Mouse (Mus musculus) gastrocnemius, postnatal 36 days (tissue): ENCODE measurements around the gene Htr2b. TPM values are rescaled to one million over a fixed set of nuclear protein-coding genes. Genes with fewer than 3 reads are reported as not detected.

Source experiments
- DNase-seq, 2 experiments: peaks; one replicate each; pipeline ENCODE4 v3.0.0; 2022
- intact Hi-C: fragments of 180-260 bp; cut with DNase I; formaldehyde crosslinking; loops from one replicate; pipeline ENCODE4 v1.15.1; 2025
- total RNA-seq, 2 experiments: library from RNA; stranded (reverse); gene quantifications; 2 replicates each; pipeline ENCODE4 v1.2.3; 2021

Htr2b gene
- total RNA-seq, 2 experiments from 2014 or later, result 0.15 TPM; not detected in 1

- intact Hi-C loops, result no loop called here
- DNase-seq, result no peak
Observed at GRCm38 (mm10) chr1:86114141-86114540, 2.4 kb upstream of the Htr2b start.

- intact Hi-C loops, result no loop called here
- no peak for DNase-seq
Observed at GRCm38 (mm10) chr1:86105054-86105453, 6.7 kb downstream of the Htr2b start.

- intact Hi-C loops, result loop anchor here (5.0 kb wide), 1 partner anchor 33 kb away; no protein-coding TSS in a partner anchor
Observed at GRCm38 (mm10) chr1:86094413-86094812, 17.4 kb downstream of the Htr2b start.

DNA sequence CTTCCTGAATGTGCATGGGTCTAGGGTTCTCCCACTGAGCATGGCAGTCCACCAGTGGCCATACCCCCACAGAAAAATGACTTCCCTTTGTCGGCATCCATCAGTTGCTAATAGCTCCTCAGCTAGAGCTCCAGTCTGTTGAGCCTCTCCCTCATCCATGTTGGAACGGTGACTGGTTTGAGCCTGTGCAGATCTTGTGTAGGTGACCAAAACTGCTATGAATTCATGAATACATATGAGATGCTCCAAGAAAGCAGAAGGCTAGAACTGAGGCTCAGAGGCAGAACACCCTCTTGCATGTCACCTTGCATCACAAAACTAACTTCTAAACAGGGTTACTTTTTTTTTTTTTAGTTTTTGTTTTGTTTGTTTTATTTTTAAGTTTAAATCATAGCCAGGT, 35.2 kb downstream of the Htr2b start:
- intact Hi-C loops, result loop anchor here (5.0 kb wide), 1 partner anchor 56 kb away; the partner anchor contains the start of gene Gm21972

More at GRCm38 (mm10) chr1:86094413-86094812, 17.4 kb downstream of the Htr2b start:
- no peak for DNase-seq

GRCm38 (mm10) chr1:86064271-86064991, 47.3 kb downstream of the Htr2b start, which contains the start of gene Psmd1:
TSS of gene Psmd1 (plus strand) at chr1:86064387.
- peak; percentile 80 to 89 for DNase-seq
- intact Hi-C loops, result no loop called here

More for the DNA sequence above, 35.2 kb downstream of the Htr2b start:
- DNase-seq, result no peak

GRCm38 (mm10) chr1:86062523-86062922, 49.2 kb downstream of the Htr2b start:
- intact Hi-C loops, result no loop called here
- DNase-seq, result no peak

- intact Hi-C loops, result no loop called here
- peak; percentile 81 to 89 for DNase-seq
Observed at GRCm38 (mm10) chr1:86058856-86059769, 52.7 kb downstream of the Htr2b start.

GRCm38 (mm10) chr1:86056284-86056683, 55.5 kb downstream of the Htr2b start:
- no peak for DNase-seq
- intact Hi-C loops, result no loop called here

DNA sequence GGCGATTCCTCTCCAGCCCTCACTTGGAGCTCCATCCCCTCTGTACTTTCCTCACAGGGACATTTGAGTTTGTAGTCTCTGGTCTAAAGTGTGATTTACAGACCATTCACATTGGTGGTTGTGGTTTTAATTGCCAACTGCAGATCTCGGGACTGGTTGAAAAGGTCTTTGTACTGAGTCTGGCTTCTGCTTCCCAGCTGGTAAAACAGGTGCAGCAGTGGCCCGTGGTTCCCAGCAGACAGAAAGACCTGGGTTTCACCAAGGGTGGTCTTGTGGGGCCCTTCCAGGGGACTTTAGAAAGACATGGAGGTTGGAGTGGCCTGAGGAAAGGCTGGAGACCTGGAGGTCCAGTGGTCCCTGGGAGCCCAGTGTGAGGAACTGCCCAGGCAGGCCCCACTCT, 56.8 kb downstream of the Htr2b start:
- intact Hi-C loops, result no loop called here

GRCm38 (mm10) chr1:86053198-86053921, 58.4 kb downstream of the Htr2b start:
- peak; percentile 50 to 66 for DNase-seq
- intact Hi-C loops, result no loop called here

More for the DNA sequence above, 56.8 kb downstream of the Htr2b start:
- no peak for DNase-seq

Other genes starting within 250 kb of the Htr2b start
- gene Itm2c, start 217.7 kb downstream of the Htr2b start, total RNA-seq, result 10 to 100 TPM; 20.7 to 27.2 TPM
- gene 4933407L21Rik, start 183.5 kb downstream of the Htr2b start, total RNA-seq, result not detected
- not detected for gene Gpr55, start 151.0 kb downstream of the Htr2b start, total RNA-seq
- gene Spata3, start 95.2 kb downstream of the Htr2b start, total RNA-seq, result not detected
- not detected for gene 2810459M11Rik, start 66.1 kb downstream of the Htr2b start, total RNA-seq
- 100 to 1,000 TPM; 104 to 108 TPM for gene Psmd1, start 47.6 kb downstream of the Htr2b start, total RNA-seq
- 1 to 10 TPM in 1 of 2 experiments, not detected in 1; 1.1 TPM for gene Gm21972, start 21.7 kb upstream of the Htr2b start, total RNA-seq
- gene Armc9, start 42.8 kb upstream of the Htr2b start, total RNA-seq, result 1 to 10 TPM; 1.7 to 1.9 TPM
- not detected for gene B3gnt7, start 190.9 kb upstream of the Htr2b start, total RNA-seq
- 100 to 1,000 TPM in 1 of 2 experiments, 10 to 100 TPM in 1; 79.3 to 101 TPM for gene Ncl, start 247.4 kb upstream of the Htr2b start, total RNA-seq